Mouse (Mus musculus) forebrain, embryonic 15.5 days (tissue): Measurements from ENCODE around the gene Tmcc1. TPM values are rescaled to one million over a fixed set of nuclear protein-coding genes. Genes with fewer than 3 reads are reported as not detected.

Source experiments
- ATAC-seq: fragments of 200-750 bp; cut with Nextera tagmentation; replicated peaks from 2 replicates; pipeline ENCODE4 v1.8.0; 2017; ENCODE audit warnings: mild to moderate bottlenecking, moderate TSS enrichment, moderate library complexity
- H3K27ac ChIP-seq: fragments of 300-500 bp; sonication (generic); replicated peaks from 2 replicates; pipeline ENCODE4 v1.5.1; 2015; ENCODE audit warnings: mild to moderate bottlenecking, inconsistent platforms
- H3K27me3 ChIP-seq: fragments of 300-500 bp; sonication (generic); 2 replicates; pipeline ENCODE4 v1.6.1; 2015; ENCODE audit warnings: inconsistent platforms
- H3K36me3 ChIP-seq: fragments of 300-500 bp; sonication (generic); 2 replicates; pipeline ENCODE4 v1.6.1; 2015; ENCODE audit warnings: mild to moderate bottlenecking, inconsistent platforms
- H3K4me1 ChIP-seq: fragments of 300-500 bp; sonication (generic); 2 replicates; pipeline ENCODE4 v1.6.1; 2015; ENCODE audit warnings: inconsistent platforms
- H3K4me2 ChIP-seq: fragments of 300-500 bp; sonication (generic); replicated peaks from 2 replicates; pipeline ENCODE4 v1.6.1; 2015; ENCODE audit warnings: mild to moderate bottlenecking, inconsistent platforms
- H3K4me3 ChIP-seq: fragments of 300-500 bp; sonication (generic); 2 replicates; pipeline ENCODE4 v1.5.1; 2015; ENCODE audit warnings: mild to moderate bottlenecking, inconsistent platforms
- H3K9ac ChIP-seq: fragments of 300-500 bp; sonication (generic); replicated peaks from 2 replicates; pipeline ENCODE4 v1.6.1; 2015; ENCODE audit warnings: mild to moderate bottlenecking, inconsistent platforms
- H3K9me3 ChIP-seq: fragments of 300-500 bp; sonication (generic); 2 replicates; pipeline ENCODE4 v1.6.1; 2016; ENCODE audit warnings: inconsistent platforms
- WGBS: fragments of 180-500 bp; shearing (Covaris S2); methylation state at CpG from one replicate; pipeline ENCODE4 v1.1.7; 2015; ENCODE audit warnings: mixed read lengths; 5-methylcytosine and 5-hydroxymethylcytosine counted together
- polyA plus RNA-seq: library from polyadenylated mRNA; unstranded; fragments of >200 nt; fragmentation: Nextera tagmentation; extraction: Ambion mirVana; gene quantifications from 2 replicates; pipeline ENCODE4 v1.2.1, GENCODE M21; 2015

Tmcc1 gene
- polyA plus RNA-seq, 1 experiment from 2014 or later: 36.5 TPM

DNA sequence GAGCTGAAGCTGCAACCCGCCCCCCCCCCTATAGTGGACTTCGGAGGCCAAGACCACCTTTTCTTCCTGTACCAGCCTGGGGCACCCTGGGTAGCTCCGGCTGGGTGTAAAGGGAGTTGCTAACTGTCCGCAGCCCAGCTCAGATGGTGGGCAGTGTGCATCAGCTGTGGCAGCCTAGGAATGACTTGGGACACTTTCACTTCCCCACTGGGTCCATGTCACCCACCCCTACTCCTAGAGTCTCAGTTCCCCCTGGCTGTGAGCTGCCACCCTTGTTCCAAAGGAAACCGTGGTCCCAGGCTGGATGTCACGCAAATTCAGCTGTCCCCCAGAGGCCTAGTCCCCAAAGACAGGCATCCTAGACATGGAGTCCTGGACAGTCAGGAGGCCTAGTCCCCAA is 188.6 kb downstream of the Tmcc1 start:
- no peak overlapping the region for H3K4me2 ChIP-seq
- no peak for ATAC-seq
- H3K27me3 ChIP-seq: no peaks in the 10 kb centered on the region
- no peaks in the 10 kb centered on the region for H3K36me3 ChIP-seq
- H3K4me1 ChIP-seq: no peaks in the 10 kb centered on the region
- H3K9ac ChIP-seq: no peak overlapping the region
- H3K27ac ChIP-seq: no peak overlapping the region
- no peak overlapping the region for H3K4me3 ChIP-seq
- WGBS: 92% methylated on average over 6 of the region's 6 CpGs
- H3K9me3 ChIP-seq: no peaks in the 10 kb centered on the region

DNA sequence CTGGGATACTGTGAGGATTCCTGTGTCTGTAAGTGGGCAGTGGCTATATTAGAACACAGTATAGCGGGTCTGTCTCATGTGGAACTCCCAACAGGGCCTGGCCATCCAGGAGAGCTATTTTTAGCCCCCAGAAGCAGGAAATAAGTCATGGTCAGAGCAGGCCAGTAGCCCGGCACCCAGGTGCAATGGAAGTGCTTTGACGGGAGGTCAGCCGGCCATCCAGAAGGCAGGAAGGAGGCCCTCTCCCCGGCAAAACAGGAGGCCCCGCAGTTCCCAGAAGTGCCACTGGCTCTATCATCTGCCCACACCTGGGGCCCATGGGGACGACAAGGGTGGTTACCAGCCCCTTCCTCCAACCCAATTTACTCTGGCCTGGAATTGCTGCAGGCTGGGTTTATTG is 189.2 kb downstream of the Tmcc1 start:
- Histone ChIP-seq H3K9me3 (no peaks in the 10 kb centered on the region), H3K27me3 (no peaks in the 10 kb centered on the region), H3K4me3 (no peak overlapping the region), H3K4me2 (no peak overlapping the region), H3K9ac (no peak overlapping the region), H3K27ac (no peak overlapping the region), H3K36me3 (no peaks in the 10 kb centered on the region), H3K4me1 (no peaks in the 10 kb centered on the region)
- 65% methylated on average over 7 of the region's 7 CpGs for WGBS
- no peak for ATAC-seq

DNA sequence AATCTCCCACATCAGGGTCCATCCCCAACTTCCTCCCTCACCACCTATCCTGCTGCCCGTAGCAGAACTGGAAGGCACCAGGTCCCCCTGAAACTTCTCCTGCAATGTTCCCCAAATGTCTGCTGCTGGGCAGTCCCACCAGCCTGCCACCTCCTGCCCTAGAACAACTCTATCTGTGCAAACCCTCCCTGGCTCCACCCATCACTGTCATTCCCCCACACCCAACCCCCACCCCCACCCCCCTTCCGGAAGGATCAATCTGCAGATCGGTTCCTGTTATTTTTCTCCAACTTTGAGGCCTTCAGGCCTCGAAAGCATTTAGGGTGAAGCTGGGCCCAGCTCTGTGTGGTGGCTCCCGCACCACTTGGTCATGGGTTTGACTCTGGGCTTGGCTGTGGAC is 189.8 kb downstream of the Tmcc1 start:
- WGBS: 81% methylated on average over 5 of the region's 5 CpGs
- Histone ChIP-seq H3K9me3 (no peaks in the 10 kb centered on the region), H3K4me2 (no peak overlapping the region), H3K4me1 (no peaks in the 10 kb centered on the region), H3K4me3 (no peak overlapping the region), H3K27ac (no peak overlapping the region), H3K36me3 (no peaks in the 10 kb centered on the region), H3K27me3 (no peaks in the 10 kb centered on the region), H3K9ac (no peak overlapping the region)
- no peak for ATAC-seq

DNA sequence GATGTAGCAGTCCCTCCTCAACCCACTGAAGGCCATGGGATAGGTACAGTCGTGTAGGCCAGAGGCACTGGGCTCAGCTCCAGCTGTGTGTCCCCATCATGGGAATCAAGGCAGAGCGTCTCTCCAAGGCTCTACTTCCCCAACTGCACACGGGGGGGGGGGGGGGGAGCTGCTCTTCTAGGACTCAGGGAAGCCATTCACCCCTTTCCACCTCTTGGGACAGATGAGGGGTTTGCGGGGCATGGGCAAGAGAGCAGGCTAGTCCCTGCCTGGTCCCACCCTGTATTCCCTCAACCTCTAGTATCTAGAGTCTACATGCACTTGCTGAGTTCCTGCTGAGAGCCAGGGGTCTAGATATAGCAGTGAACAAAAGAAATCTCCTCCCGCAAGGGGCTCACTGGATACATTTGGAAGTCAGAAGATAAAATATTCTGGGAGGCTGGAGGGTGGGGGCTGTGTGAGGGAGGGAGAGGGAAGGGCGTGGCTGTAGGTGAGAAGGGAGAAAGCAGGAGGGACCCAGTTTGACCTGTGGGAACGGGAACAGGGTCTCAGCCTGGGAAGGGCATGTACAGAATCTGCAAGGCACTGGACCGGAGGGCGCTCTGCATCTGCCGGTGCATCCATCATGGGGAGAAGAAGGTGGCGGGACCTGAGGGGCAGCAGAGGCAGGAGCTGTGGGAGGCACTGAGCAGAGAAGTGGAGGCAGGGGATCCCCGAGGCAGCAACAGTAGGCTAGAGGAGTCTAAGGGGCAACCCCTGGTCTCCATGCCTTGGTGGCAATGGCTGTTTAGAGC is 190.8 kb downstream of the Tmcc1 start:
- WGBS: 75% methylated on average over 12 of the region's 12 CpGs

DNA sequence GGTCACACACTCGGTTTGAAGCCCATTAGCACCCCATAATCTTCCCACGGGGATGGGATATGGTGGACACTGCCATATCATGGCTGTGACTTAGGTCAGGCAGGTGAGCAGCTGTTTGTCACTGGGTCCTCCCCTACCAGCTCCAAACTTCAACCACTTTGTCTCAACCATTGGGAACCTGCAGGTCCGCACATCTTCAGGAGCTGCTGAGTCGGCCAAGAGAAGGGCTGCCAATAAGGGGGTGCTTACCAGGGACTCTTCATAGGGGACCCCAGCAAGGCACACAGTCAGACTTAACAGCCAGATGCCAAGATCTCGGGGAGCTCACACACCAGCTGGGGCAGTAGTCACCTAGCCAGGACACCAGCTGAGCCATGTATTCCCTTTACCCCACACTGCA is 192.4 kb downstream of the Tmcc1 start:
- Histone ChIP-seq H3K4me3 (no peak overlapping the region), H3K36me3 (no peaks in the 10 kb centered on the region), H3K27me3 (no peaks in the 10 kb centered on the region), H3K4me1 (no peaks in the 10 kb centered on the region), H3K4me2 (no peak overlapping the region), H3K9me3 (no peaks in the 10 kb centered on the region), H3K27ac (no peak overlapping the region), H3K9ac (no peak overlapping the region)
- ATAC-seq: no peak
- 92% methylated on average over 5 of the region's 5 CpGs for WGBS

More for the DNA sequence above, 190.8 kb downstream of the Tmcc1 start:
- Histone ChIP-seq H3K4me2 (no peak overlapping the region), H3K9ac (no peak overlapping the region), H3K4me1 (no peaks in the 10 kb centered on the region), H3K4me3 (no peak overlapping the region), H3K9me3 (no peaks in the 10 kb centered on the region), H3K36me3 (no peaks in the 10 kb centered on the region), H3K27me3 (no peaks in the 10 kb centered on the region), H3K27ac (no peak overlapping the region)
- ATAC-seq: no peak

DNA sequence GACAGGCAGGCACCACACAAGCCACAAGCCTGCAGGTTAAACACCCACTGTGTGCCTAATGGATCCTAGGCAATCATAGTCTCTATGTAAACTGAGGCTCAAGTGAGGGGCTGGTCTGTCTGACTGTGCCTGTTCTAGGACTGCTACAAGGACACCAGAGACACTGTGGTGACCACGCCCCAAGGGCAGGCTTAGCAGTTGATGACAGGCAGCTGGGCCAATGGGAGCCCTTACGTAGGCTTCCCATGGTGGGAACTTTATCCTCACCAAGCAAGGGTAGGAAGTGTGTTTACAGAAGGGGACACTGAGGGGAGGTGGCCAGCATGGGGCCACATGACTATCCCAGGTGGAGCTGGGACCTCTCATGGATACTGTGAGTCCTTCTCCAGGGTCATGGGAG is 194.1 kb downstream of the Tmcc1 start:
- Histone ChIP-seq H3K9me3 (no peaks in the 10 kb centered on the region), H3K36me3 (no peaks in the 10 kb centered on the region), H3K27ac (no peak overlapping the region), H3K4me3 (no peak overlapping the region), H3K9ac (no peak overlapping the region), H3K4me2 (no peak overlapping the region), H3K4me1 (peaks cover 3% of the 10 kb centered on the region), H3K27me3 (peaks cover 1% of the 10 kb centered on the region)
- no peak for ATAC-seq
- 94% methylated on average over 2 of the region's 2 CpGs for WGBS

DNA sequence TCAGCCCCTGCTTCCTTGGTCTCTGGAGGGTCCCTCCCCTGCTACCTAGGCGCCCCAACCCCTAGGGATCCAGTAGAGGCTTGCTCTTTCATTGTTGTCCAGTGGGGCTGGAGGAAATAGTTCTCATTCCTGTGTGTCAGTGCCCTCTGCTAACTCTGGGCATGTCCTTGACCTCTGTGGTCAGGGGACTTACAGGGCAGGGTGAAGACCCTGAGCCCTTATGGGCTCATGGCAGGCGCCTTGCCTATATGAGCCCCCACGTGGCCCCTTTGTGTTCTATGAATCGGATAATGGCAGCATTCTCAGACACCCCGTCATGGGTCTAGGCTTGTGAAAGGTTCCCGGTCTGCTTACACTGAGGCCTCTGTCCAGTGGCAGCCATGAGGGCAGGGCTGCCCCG is 194.5 kb downstream of the Tmcc1 start:
- no peak for ATAC-seq
- Histone ChIP-seq H3K4me1 (peaks cover 8% of the 10 kb centered on the region), H3K27ac (no peak overlapping the region), H3K27me3 (peaks cover 6% of the 10 kb centered on the region), H3K9me3 (no peaks in the 10 kb centered on the region), H3K4me3 (no peak overlapping the region), H3K4me2 (no peak overlapping the region), H3K9ac (no peak overlapping the region), H3K36me3 (no peaks in the 10 kb centered on the region)
- whole genome bisulfite sequencing: 74% methylated on average over 7 of the region's 7 CpGs

DNA sequence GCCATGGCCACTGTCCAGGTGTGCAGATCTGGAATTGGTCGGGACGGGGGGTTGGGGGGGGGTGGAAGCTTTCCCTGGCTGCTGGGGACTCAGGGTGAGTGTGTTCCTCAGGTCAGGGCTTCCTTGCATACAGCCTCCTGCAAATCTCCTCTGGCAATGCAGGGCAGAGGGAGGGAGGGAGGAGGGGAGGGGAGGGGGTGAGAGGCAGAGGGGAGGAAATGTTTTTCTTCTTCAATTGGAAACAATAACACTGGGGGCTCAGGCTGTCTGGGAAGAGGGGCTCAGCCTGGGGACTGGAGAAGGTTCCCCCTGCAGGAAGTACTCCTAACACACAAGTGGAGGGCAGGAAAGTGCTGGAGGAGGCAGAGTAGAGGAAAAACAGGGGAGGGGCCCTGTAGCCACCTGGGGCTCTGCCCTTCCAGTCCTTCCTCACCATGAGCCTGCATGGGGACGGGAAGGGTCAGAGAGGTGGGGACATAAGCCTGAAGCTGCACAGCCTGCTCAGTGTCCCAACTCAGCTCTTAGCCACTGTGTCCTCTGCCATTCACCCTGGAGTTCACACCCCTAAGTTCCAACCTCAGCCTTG is 195.5 kb downstream of the Tmcc1 start:
- Histone ChIP-seq H3K36me3 (no peaks in the 10 kb centered on the region), H3K4me3 (no peak overlapping the region), H3K4me2 (no peak overlapping the region), H3K27ac (no peak overlapping the region), H3K9ac (no peak overlapping the region), H3K27me3 (peaks cover 16% of the 10 kb centered on the region), H3K9me3 (no peaks in the 10 kb centered on the region), H3K4me1 (peaks cover 18% of the 10 kb centered on the region)
- 25% methylated on average over 3 of the region's 3 CpGs for WGBS
- ATAC-seq: no peak

DNA sequence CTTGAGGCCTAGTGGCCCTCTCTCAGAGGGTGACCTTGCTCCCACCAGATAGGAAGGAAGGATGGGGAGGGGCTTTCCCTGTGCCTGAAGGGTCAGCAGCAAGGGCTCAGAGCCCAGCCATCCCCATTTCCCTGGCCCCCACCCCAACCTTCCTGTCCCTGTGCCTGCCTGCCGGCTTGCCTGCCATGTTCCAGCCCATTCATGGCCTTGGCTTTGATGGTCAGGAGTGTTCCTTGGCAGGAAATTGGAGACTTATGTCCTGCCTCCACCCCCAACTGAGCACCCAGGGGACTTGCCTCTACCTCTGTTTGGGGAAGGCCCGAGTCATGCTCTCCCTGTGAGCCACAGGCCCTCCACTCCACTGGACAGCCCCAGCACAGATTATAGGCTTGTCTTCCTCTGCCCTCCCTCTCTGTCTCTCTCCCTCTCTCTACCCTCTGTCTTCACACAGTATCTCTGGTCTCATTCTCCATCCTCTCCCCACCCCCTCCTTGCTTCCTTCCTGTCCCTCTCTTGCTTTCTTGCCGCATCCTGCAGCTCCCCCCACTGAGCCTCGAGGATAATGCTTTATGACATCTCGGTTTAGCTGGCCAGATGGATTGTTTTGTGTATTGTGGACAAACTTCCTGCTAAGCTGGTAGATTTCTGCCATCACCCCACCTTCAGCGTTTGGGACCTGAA is 197.0 kb downstream of the Tmcc1 start:
- 38% methylated on average over 6 of the region's 6 CpGs for WGBS
- Histone ChIP-seq H3K27ac (no peak overlapping the region), H3K9ac (no peak overlapping the region), H3K27me3 (peaks cover 23% of the 10 kb centered on the region), H3K36me3 (no peaks in the 10 kb centered on the region), H3K4me3 (no peak overlapping the region), H3K9me3 (no peaks in the 10 kb centered on the region), H3K4me2 (no peak overlapping the region), H3K4me1 (peaks cover 21% of the 10 kb centered on the region)
- no peak for ATAC-seq

DNA sequence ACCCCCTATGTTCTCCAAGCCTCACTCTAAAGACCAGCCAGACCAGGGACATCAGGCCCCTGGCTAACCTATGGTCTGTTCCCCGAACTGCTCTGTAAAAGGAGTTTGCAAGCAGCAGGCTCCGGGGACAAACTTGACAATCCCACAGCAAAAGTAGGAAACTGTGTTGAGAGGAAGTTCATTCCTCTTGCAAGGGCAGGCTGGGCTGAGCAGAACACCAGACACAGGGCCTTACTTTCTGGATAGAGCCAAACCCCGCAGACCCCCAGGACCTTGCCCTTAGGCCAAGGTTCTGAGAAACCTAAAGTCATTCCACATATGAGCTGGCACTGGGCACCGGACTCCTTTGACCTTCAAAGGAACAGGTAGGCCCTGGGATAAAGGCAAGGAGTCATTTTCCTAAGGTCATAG is 197.8 kb downstream of the Tmcc1 start:
- Histone ChIP-seq H3K9me3 (no peaks in the 10 kb centered on the region), H3K4me1 (peaks cover 21% of the 10 kb centered on the region), H3K4me3 (no peak overlapping the region), H3K4me2 (peak overlapping the region; percentile 67; the same call in 1 of the 2 replicates), H3K9ac (no peak overlapping the region), H3K27ac (no peak overlapping the region), H3K36me3 (no peaks in the 10 kb centered on the region), H3K27me3 (peaks cover 23% of the 10 kb centered on the region)
- ATAC-seq: no peak
- 50% methylated on average over 4 of the region's 4 CpGs for WGBS

DNA sequence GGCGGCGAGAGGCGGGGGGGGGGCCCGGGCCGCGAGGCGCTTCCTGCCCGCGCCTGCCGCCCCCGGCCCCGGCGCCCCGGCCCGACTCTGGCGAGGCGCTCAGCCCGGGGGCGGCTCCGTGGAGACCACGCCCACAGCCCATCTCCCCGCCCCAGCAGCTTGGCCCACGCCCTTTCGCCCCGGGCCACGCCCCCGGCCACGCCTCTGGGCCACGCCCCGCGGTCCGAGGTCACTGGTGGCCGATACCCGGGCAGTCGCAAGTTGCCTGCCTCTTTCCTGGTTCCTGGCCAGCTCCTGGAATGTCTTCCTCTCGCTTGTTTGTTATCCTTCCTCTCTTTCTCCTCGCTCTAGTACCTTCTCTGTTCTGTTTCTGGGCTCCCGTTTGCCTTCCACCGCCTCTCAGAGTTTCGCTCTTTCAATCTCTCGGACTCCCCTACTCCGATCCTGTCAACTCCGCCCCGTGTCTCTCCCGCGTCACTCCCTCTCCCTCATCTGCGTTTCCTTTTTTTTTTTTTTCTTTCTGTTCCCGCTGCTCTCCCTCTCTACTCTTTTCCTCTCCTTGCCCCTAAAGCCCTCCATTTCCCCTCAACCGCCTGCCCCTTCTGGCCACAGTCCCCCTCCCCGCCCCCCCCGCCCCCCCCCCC is 198.3 kb downstream of the Tmcc1 start, which contains the start of gene Plxnd1:
Gene Plxnd1, minus strand, starts transcription at position 129 of the 644 bp plus-strand sequence.
- H3K27me3 ChIP-seq: peaks cover 23% of the 10 kb centered on the region
- WGBS: 1% methylated on average over 37 of the region's 51 CpGs

More for the DNA sequence above, 198.3 kb downstream of the Tmcc1 start, which contains the start of gene Plxnd1:
- Histone ChIP-seq H3K9me3 (no peaks in the 10 kb centered on the region), H3K4me3 (peak within 1 kb of the TSS; percentile 60), H3K36me3 (no peaks in the 10 kb centered on the region), H3K9ac (peak within 1 kb of the TSS; percentile 45), H3K4me2 (peak within 1 kb of the TSS; percentile 67), H3K27ac (peak within 1 kb of the TSS; percentile 40; the same call in 1 of the 2 replicates), H3K4me1 (peaks cover 21% of the 10 kb centered on the region)
- peak; percentile 41 for ATAC-seq
